Mouse (Mus musculus): ENCODE results near the gene Gm11634. TPM values are rescaled to one million over a fixed set of nuclear protein-coding genes. Genes with fewer than 3 reads are reported as not detected.
"Not testable (repeated sequence)": the region's sequence is repeated elsewhere in the genome, so short reads cannot be mapped to it uniquely, and the experiment has no call there.

The Gm11634 gene
- polyA plus RNA-seq, 1 experiment from 2014 or later, result not detected

GRCm38 (mm10) chr11:101628733-101629417, 29.8 kb upstream of the Gm11634 start:
- peak overlapping the region; percentile 76 for H3K9ac ChIP-seq
- peak overlapping the region; percentile 79 for H3K4me2 ChIP-seq
- H3K4me3 ChIP-seq, result peak overlapping the region; percentile 56
- not testable (repeated sequence) for H3K36me3 ChIP-seq; ATAC-seq; H3K9me3 ChIP-seq (replicated peaks); H3K27me3 ChIP-seq (replicated peaks)
- H3K27ac ChIP-seq, result peak overlapping the region; percentile 99; the same call in 1 of the 2 replicates
- 61% methylated on average over 4 of the region's 5 CpGs for WGBS (ENCODE audit: insufficient replicate concordance)
- H3K4me1 ChIP-seq, result peaks cover 33% of the 10 kb centered on the region

GRCm38 (mm10) chr11:101627857-101628559, 29.0 kb upstream of the Gm11634 start:
- no peak; the same call in 1 of the 2 replicates for ATAC-seq

GRCm38 (mm10) chr11:101626995-101627856, 28.2 kb upstream of the Gm11634 start, which contains the start of gene Rdm1:
TSS of gene Rdm1 (plus strand) at chr11:101627195.
- Histone ChIP-seq H3K4me3 (peak within 1 kb of the TSS; percentile 56), H3K27ac (peak within 1 kb of the TSS; percentile 99), H3K27me3 (replicated peaks) (no peaks in the 10 kb centered on the region), H3K9ac (peak within 1 kb of the TSS; percentile 76), H3K4me2 (peak within 1 kb of the TSS; percentile 79), H3K36me3 (no peaks in the 10 kb centered on the region), H3K9me3 (replicated peaks) (peaks cover 3% of the 10 kb centered on the region; the same call in 1 of the 2 replicates), H3K4me1 (peaks cover 33% of the 10 kb centered on the region)
- 0% methylated on average over 32 of the region's 34 CpGs for WGBS (ENCODE audit: insufficient replicate concordance)
- ATAC-seq, result peak; percentile 90

More at GRCm38 (mm10) chr11:101627857-101628559, 29.0 kb upstream of the Gm11634 start:
- no peaks in the 10 kb centered on the region for H3K36me3 ChIP-seq
- H3K27ac ChIP-seq, result peak overlapping the region; percentile 99
- peak overlapping the region; percentile 79 for H3K4me2 ChIP-seq
- under 1% methylated on average over 33 of the region's 33 CpGs for WGBS (ENCODE audit: insufficient replicate concordance)
- peaks cover 3% of the 10 kb centered on the region; the same call in 1 of the 2 replicates for H3K9me3 ChIP-seq (replicated peaks)
- peak overlapping the region; percentile 76 for H3K9ac ChIP-seq
- peaks cover 33% of the 10 kb centered on the region for H3K4me1 ChIP-seq
- no peaks in the 10 kb centered on the region for H3K27me3 ChIP-seq (replicated peaks)
- peak overlapping the region; percentile 56 for H3K4me3 ChIP-seq

GRCm38 (mm10) chr11:101626649-101626994, 27.6 kb upstream of the Gm11634 start:
- 4% methylated on average over 8 of the region's 8 CpGs for WGBS (ENCODE audit: insufficient replicate concordance)
- Histone ChIP-seq H3K27ac (peak overlapping the region; percentile 99), H3K4me3 (peak overlapping the region; percentile 55), H3K9ac (peak overlapping the region; percentile 69), H3K36me3 (no peaks in the 10 kb centered on the region), H3K4me1 (peaks cover 33% of the 10 kb centered on the region), H3K9me3 (replicated peaks) (peaks cover 3% of the 10 kb centered on the region; the same call in 1 of the 2 replicates), H3K27me3 (replicated peaks) (no peaks in the 10 kb centered on the region), H3K4me2 (peak overlapping the region; percentile 79)
- ATAC-seq, result peak; percentile 25

- H3K9me3 ChIP-seq (replicated peaks); H3K4me2 ChIP-seq; H3K27ac ChIP-seq; ATAC-seq; H3K36me3 ChIP-seq; H3K9ac ChIP-seq; H3K4me3 ChIP-seq: not testable (repeated sequence)
- H3K27me3 ChIP-seq (replicated peaks), result peaks cover 12% of the 10 kb centered on the region; the same call in 1 of the 2 replicates
- peaks cover 35% of the 10 kb centered on the region for H3K4me1 ChIP-seq
- 70% methylated on average over 11 of the region's 11 CpGs for WGBS (ENCODE audit: insufficient replicate concordance)
Observed at GRCm38 (mm10) chr11:101620022-101620655, 21.1 kb upstream of the Gm11634 start.

- no peak for ATAC-seq
- Histone ChIP-seq H3K9ac (no peak overlapping the region), H3K27ac (no peak overlapping the region), H3K9me3 (replicated peaks) (peaks cover under 1% of the 10 kb centered on the region; the same call in 1 of the 2 replicates), H3K4me2 (no peak overlapping the region), H3K4me3 (no peak overlapping the region), H3K36me3 (no peaks in the 10 kb centered on the region), H3K27me3 (replicated peaks) (peaks cover 12% of the 10 kb centered on the region; the same call in 1 of the 2 replicates), H3K4me1 (peaks cover 46% of the 10 kb centered on the region)
- 69% methylated on average over 3 of the region's 3 CpGs for WGBS (ENCODE audit: insufficient replicate concordance)
Observed at GRCm38 (mm10) chr11:101618596-101618995, 19.5 kb upstream of the Gm11634 start.

GRCm38 (mm10) chr11:101617849-101618248, 18.8 kb upstream of the Gm11634 start:
- peak overlapping the region; percentile 11; the same call in 1 of the 2 replicates for H3K27ac ChIP-seq
- peaks cover 12% of the 10 kb centered on the region; the same call in 1 of the 2 replicates for H3K27me3 ChIP-seq (replicated peaks)
- no peak for ATAC-seq
- WGBS (ENCODE audit: insufficient replicate concordance), result 14% methylated on average over 8 of the region's 8 CpGs
- no peaks in the 10 kb centered on the region for H3K36me3 ChIP-seq
- H3K4me1 ChIP-seq, result peaks cover 46% of the 10 kb centered on the region
- H3K9me3 ChIP-seq (replicated peaks), result no peaks in the 10 kb centered on the region
- H3K4me2 ChIP-seq, result peak overlapping the region; percentile 29; the same call in 1 of the 2 replicates
- peak overlapping the region; percentile 15; the same call in 1 of the 2 replicates for H3K9ac ChIP-seq
- no peak overlapping the region for H3K4me3 ChIP-seq

- WGBS (ENCODE audit: insufficient replicate concordance), result 28% methylated on average over 18 of the region's 18 CpGs
- ATAC-seq, result no peak
- 0 out of 2 replicates have a peak overlapping the region, but pooled peaks have one; percentile 15 for H3K9ac ChIP-seq
- H3K27ac ChIP-seq, result peak overlapping the region; percentile 11
- no peaks in the 10 kb centered on the region for H3K9me3 ChIP-seq (replicated peaks)
- no peaks in the 10 kb centered on the region for H3K36me3 ChIP-seq
- H3K27me3 ChIP-seq (replicated peaks), result peaks cover 12% of the 10 kb centered on the region; the same call in 1 of the 2 replicates
- no peak overlapping the region for H3K4me3 ChIP-seq
- H3K4me1 ChIP-seq, result peaks cover 46% of the 10 kb centered on the region
- H3K4me2 ChIP-seq, result peak overlapping the region; percentile 29
Observed at GRCm38 (mm10) chr11:101616948-101617767, 18.1 kb upstream of the Gm11634 start.

- no peak overlapping the region; the same call in 1 of the 2 replicates for H3K27ac ChIP-seq
- peak; percentile 67 for ATAC-seq
- peak overlapping the region; percentile 17 for H3K4me2 ChIP-seq
- H3K36me3 ChIP-seq, result no peaks in the 10 kb centered on the region
- no peaks in the 10 kb centered on the region for H3K9me3 ChIP-seq (replicated peaks)
- H3K27me3 ChIP-seq (replicated peaks), result peaks cover 12% of the 10 kb centered on the region; the same call in 1 of the 2 replicates
- H3K4me1 ChIP-seq, result peaks cover 46% of the 10 kb centered on the region
- no peak overlapping the region for H3K4me3 ChIP-seq
- H3K9ac ChIP-seq, result no peak overlapping the region
- 58% methylated on average over 8 of the region's 8 CpGs for WGBS (ENCODE audit: insufficient replicate concordance)
Observed at GRCm38 (mm10) chr11:101616104-101616503, 17.0 kb upstream of the Gm11634 start.

- ATAC-seq, result peak; percentile 74
- H3K36me3 ChIP-seq, result no peaks in the 10 kb centered on the region
- H3K4me1 ChIP-seq, result peaks cover 53% of the 10 kb centered on the region
- no peak overlapping the region for H3K4me3 ChIP-seq
- H3K4me2 ChIP-seq, result peak overlapping the region; percentile 17
- H3K27ac ChIP-seq, result peak overlapping the region; percentile 37; the same call in 1 of the 2 replicates
- H3K9ac ChIP-seq, result no peak overlapping the region
- H3K9me3 ChIP-seq (replicated peaks), result no peaks in the 10 kb centered on the region
- 37% methylated on average over 6 of the region's 6 CpGs for WGBS (ENCODE audit: insufficient replicate concordance)
- H3K27me3 ChIP-seq (replicated peaks), result peaks cover 12% of the 10 kb centered on the region; the same call in 1 of the 2 replicates
Observed at GRCm38 (mm10) chr11:101615380-101615779, 16.3 kb upstream of the Gm11634 start.
